Mouse (Mus musculus) kidney, adult 2 months (tissue): Measurements from ENCODE around the gene Dpp6.

Experiments used
- CTCF ChIP-seq: fragments of 200-500 bp; conservative IDR thresholded peaks from 2 replicates; pipeline ENCODE4 v1.5.1; 2011; ENCODE audit warnings: low read depth, mild to moderate bottlenecking, control low read depth, low read length, moderate library complexity, mixed read lengths; ENCODE audit not compliant: insufficient read depth, insufficient read length
- POLR2A ChIP-seq: fragments of 200-500 bp; IDR thresholded peaks from one replicate; pipeline ENCODE4 v1.6.1; 2011; ENCODE audit warnings: low read depth, low read length, control low read depth

DNA sequence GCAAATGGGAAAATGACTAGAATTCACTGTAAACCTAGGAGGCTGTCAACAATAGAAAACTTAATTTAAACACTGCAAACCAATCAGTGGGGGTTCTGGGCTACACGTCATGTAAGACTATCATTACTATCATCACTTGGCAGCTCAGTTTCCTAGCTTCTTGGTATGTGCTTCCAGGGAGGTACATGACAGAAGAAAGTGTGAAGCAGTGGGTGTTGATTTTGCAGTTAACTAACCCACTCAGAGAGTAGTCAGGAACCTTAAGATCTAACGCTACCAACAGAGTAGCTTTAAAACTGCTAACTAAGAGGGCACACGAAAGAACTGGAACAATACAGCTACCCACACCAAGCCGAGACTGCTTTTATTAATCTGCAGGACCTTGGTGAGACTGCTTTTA lies 217.9 kb downstream of the Dpp6 start:
- no peak for TF ChIP-seq CTCF
- TF ChIP-seq POLR2A = no peak
